Mouse (Mus musculus) heart, postnatal 25 days (tissue): ENCODE data around the gene Faap20. TPM values are rescaled to one million over a fixed set of nuclear protein-coding genes. Genes with fewer than 3 reads are reported as not detected.

Experiments used
- DNase-seq: peaks from one replicate; pipeline ENCODE4 v3.0.0; 2022; ENCODE audit warnings: low spot score
- intact Hi-C: fragments of 180-260 bp; cut with DNase I; formaldehyde crosslinking; loops from one replicate; pipeline ENCODE4 v1.15.1; 2025
- total RNA-seq, 2 experiments: library from RNA; stranded (reverse); gene quantifications; 2 replicates each; pipeline ENCODE4 v1.2.3; 2021

Gene Faap20
- total RNA-seq, 2 experiments from 2014 or later: 13.5 to 15.5 TPM

- no peak for DNase-seq
- intact Hi-C loops: no loop called here
Observed at GRCm38 (mm10) chr4:155301965-155302364, 52.4 kb downstream of the Faap20 start.

GRCm38 (mm10) chr4:155304508-155305096 lies 55.0 kb downstream of the Faap20 start:
- no peak for DNase-seq
- intact Hi-C loops: loop anchor here (5.0 kb wide), 1 partner anchor 52 kb away; no protein-coding TSS in a partner anchor

GRCm38 (mm10) chr4:155305531-155306031 lies 56.0 kb downstream of the Faap20 start:
- intact Hi-C loops: loop anchor here (5.0 kb wide), 1 partner anchor 53 kb away; no protein-coding TSS in a partner anchor

More at GRCm38 (mm10) chr4:155305531-155306031, 56.0 kb downstream of the Faap20 start:
- no peak for DNase-seq

Other genes with a start within 250 kb of the Faap20 start
- gene Plch2, start 193.0 kb upstream of the Faap20 start, total RNA-seq: under 1 TPM in 1 of 2 experiments, not detected in 1; 0.08 TPM
- gene Pex10, start 182.8 kb upstream of the Faap20 start, total RNA-seq: 10 to 100 TPM; 23.9 to 25.7 TPM
- gene Rer1, start 163.4 kb upstream of the Faap20 start, total RNA-seq: 10 to 100 TPM; 66.1 to 68.7 TPM
- gene Morn1, start 163.2 kb upstream of the Faap20 start, total RNA-seq: 1 to 10 TPM; 1.1 to 1.3 TPM
- 10 to 100 TPM; 55.0 to 63.9 TPM for gene Ski, start 27.2 kb upstream of the Faap20 start, total RNA-seq
- gene Prkcz, start 111.6 kb downstream of the Faap20 start, total RNA-seq: 1 to 10 TPM; 1.7 to 2.3 TPM
- not detected for gene Gabrd, start 148.3 kb downstream of the Faap20 start, total RNA-seq
- gene Cfap74, start 159.4 kb downstream of the Faap20 start, total RNA-seq: under 1 TPM in 1 of 2 experiments, not detected in 1; 0.36 TPM
- gene Tmem52, start 219.3 kb downstream of the Faap20 start, total RNA-seq: 1 to 10 TPM; 7.1 to 8.1 TPM
- 100 to 1,000 TPM; 166 to 196 TPM for gene Gnb1, start 241.6 kb downstream of the Faap20 start, total RNA-seq